In the genomic region with DNA sequence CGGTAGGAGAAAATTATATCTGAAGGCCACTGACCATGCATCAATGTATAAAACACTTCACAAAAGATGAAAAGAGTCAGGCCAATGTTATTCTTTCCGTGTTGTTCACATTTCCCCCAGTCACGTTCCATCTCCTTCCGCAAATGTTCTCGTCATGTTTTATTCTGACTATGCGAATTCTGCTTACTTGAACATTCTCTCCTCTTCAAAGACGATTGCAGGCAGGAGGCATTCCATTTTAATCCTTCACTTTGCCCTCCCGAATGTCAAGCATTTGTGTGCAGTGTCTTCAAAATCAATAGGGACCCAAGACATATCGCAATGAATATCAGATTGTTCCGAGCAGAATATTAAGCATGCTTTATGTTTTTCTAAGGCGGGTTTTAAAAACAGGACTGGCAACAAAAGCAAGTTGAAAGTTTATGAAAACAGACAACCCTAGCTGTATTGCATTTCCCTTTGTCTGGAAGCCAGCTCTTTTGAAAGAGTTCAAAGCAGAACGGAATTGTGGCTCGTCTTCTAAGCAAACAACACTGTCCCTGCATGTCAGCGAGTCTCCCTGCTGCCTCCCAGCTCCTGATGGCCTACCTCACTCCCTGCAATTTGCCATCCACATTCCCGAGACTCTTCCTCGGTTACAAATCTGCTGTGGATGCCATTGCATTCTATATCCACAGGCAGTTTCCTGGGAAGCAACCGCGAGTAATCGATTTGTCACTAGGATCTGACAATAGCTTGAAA, we compare ENCODE assay signal across 12 mouse cellular contexts.
DNase-seq lines count a peak whose midpoint lies in the region; ATAC-seq and TF ChIP-seq lines count a peak whose summit lies in the region.
"Had no signal": no experiment of that assay in that cellular context is flagged by ENCODE, and none has a peak within 500 bp of the region (broad histone marks: within the 10 kb centered on the region; RNA-seq: fewer than 3 reads in every experiment).

No protein-coding gene starts in this region.

- TF ChIP-seq CTCF in hindbrain, postnatal 0 days (IDR thresholded peaks at IDR 0.05; ENCODE audit: low read depth): no peak

- H3K27me3 ChIP-seq in hindbrain, postnatal 0 days (ENCODE audit: insufficient read depth, low read length): no peaks in the 10 kb centered on the region
- no peaks in the 10 kb centered on the region for H3K27me3 ChIP-seq in neural tube, embryonic 15.5 days (replicated peaks)
- H3K27me3 ChIP-seq: kidney, embryonic 15.5 days; liver, embryonic 15.5 days had no signal

- 0 out of 2 replicates have a peak, but pooled peaks cover 5% of the 10 kb centered on the region for H3K4me1 ChIP-seq in hindbrain, postnatal 0 days (ENCODE audit: insufficient read depth, low read length)
- peaks cover 12% of the 10 kb centered on the region for H3K4me1 ChIP-seq in neural tube, embryonic 15.5 days
- H3K4me1 ChIP-seq: kidney, embryonic 15.5 days; liver, embryonic 15.5 days had no signal

- peak; percentile 26 to 45 for DNase-seq in cerebellum, postnatal 14 days
- DNase-seq in cerebellum, adult 11-12 months: no peak
- peak; percentile 19 for DNase-seq in lung, postnatal 10 days
- no peak for DNase-seq in lung, adult 18-20 months
- peak; percentile 38 for DNase-seq in hindbrain, postnatal 0 days (ENCODE audit: low spot score)
- DNase-seq in natural killer cell, adult 2 months (ENCODE audit: low spot score in 2 of 2): no peak
- DNase-seq in adrenal gland, adult (ENCODE audit: inconsistent age in 2 of 2, low spot score in 1 of 2): no peak
- DNase-seq: cerebellum, adult 2 months had no signal

- ATAC-seq in hindbrain, postnatal 0 days: no peak
- no peak for ATAC-seq in neural tube, embryonic 15.5 days (ENCODE audit: low FRiP score)

- 13% methylated on average over 19 of the region's 19 CpGs for WGBS in hindbrain, postnatal 0 days
- WGBS in neural tube, embryonic 15.5 days: 32% methylated on average over 19 of the region's 19 CpGs

- no peaks in the 10 kb centered on the region for H3K36me3 ChIP-seq in hindbrain, postnatal 0 days (ENCODE audit: insufficient read depth, low read length)
- no peaks in the 10 kb centered on the region for H3K36me3 ChIP-seq in neural tube, embryonic 15.5 days
- H3K36me3 ChIP-seq: kidney, embryonic 15.5 days; liver, embryonic 15.5 days had no signal

- H3K27ac ChIP-seq in hindbrain, postnatal 0 days: peak overlapping the region; percentile 63; the same call in 1 of the 2 replicates
- peak overlapping the region; percentile 30; the same call in 1 of the 2 replicates for H3K27ac ChIP-seq in neural tube, embryonic 15.5 days (replicated peaks)
- H3K27ac ChIP-seq: kidney, embryonic 15.5 days; left cerebral cortex, adult 2 months; liver, embryonic 15.5 days had no signal

- H3K9me3 ChIP-seq in hindbrain, postnatal 0 days (ENCODE audit: low read length): no peaks in the 10 kb centered on the region
- no peaks in the 10 kb centered on the region for H3K9me3 ChIP-seq in neural tube, embryonic 15.5 days (replicated peaks)
- H3K9me3 ChIP-seq: kidney, embryonic 15.5 days; liver, embryonic 15.5 days had no signal

- peak overlapping the region; percentile 33 for H3K4me2 ChIP-seq in hindbrain, postnatal 0 days (ENCODE audit: low read depth, low read length)
- H3K4me2 ChIP-seq in neural tube, embryonic 15.5 days: peak overlapping the region; percentile 22; the same call in 1 of the 2 replicates
- H3K4me2 ChIP-seq: kidney, embryonic 15.5 days; liver, embryonic 15.5 days had no signal

- no peak overlapping the region for H3K4me3 ChIP-seq in hindbrain, postnatal 0 days (ENCODE audit: low read length)
- no peak overlapping the region for H3K4me3 ChIP-seq in neural tube, embryonic 15.5 days (replicated peaks)
- H3K4me3 ChIP-seq: kidney, embryonic 15.5 days; left cerebral cortex, adult 2 months; liver, embryonic 15.5 days had no signal

- no peak overlapping the region for H3K9ac ChIP-seq in hindbrain, postnatal 0 days (replicated peaks; ENCODE audit: low read length)
- no peak overlapping the region for H3K9ac ChIP-seq in neural tube, embryonic 15.5 days (replicated peaks)
- H3K9ac ChIP-seq: kidney, embryonic 15.5 days; liver, embryonic 15.5 days had no signal

Comparison
In these comparisons a context has a peak if more than half of its experiments do, and no peak if none do; other contexts are left out.
1. DNase-seq: peak in cerebellum, postnatal 14 days (2 of 2), lung, postnatal 10 days (single experiment) and hindbrain, postnatal 0 days (single experiment); none in cerebellum, adult 11-12 months (single experiment), lung, adult 18-20 months (0 of 2), natural killer cell, adult 2 months (0 of 2) and adrenal gland, adult (0 of 2).